Mouse (Mus musculus): ENCODE data around the gene Rnf34. TPM values are rescaled to one million over a fixed set of nuclear protein-coding genes. Genes with fewer than 3 reads are reported as not detected.

Rnf34 gene
- polyA plus RNA-seq, 1 experiment from 2014 or later, result 57.5 TPM

GRCm38 (mm10) chr5:122850319-122851002, 613 bp downstream of the Rnf34 start:
- H3K9me3 ChIP-seq (ENCODE audit: control insufficient read depth, low read length), result no peaks in the 10 kb centered on the region
- peak overlapping the region; percentile 96 for H3K4me2 ChIP-seq (ENCODE audit: low read depth, severe bottlenecking)
- WGBS, result under 1% methylated on average over 38 of the region's 38 CpGs
- peaks cover 9% of the 10 kb centered on the region for H3K4me1 ChIP-seq (ENCODE audit: control insufficient read depth, insufficient read depth, low read length)
- H3K4me3 ChIP-seq (ENCODE audit: low read depth, low read length), result peak overlapping the region; percentile 97
- no peaks in the 10 kb centered on the region for H3K36me3 ChIP-seq (ENCODE audit: control insufficient read depth, insufficient read depth, low read length)
- peak overlapping the region; percentile 95 for H3K9ac ChIP-seq (ENCODE audit: low read length)
- ATAC-seq (ENCODE audit: insufficient number of reproducible peaks, low FRiP score, low TSS enrichment, low read depth), result peak; percentile 82
- H3K27me3 ChIP-seq (ENCODE audit: control insufficient read depth, insufficient read depth, low read length), result no peaks in the 10 kb centered on the region
- H3K27ac ChIP-seq (replicated peaks; ENCODE audit: low read depth, low read length), result peak overlapping the region; percentile 79; the same call in 1 of the 2 replicates
- DNase-seq (ENCODE audit: low spot score), result no peak

GRCm38 (mm10) chr5:122852611-122853010, 2.8 kb downstream of the Rnf34 start:
- H3K27me3 ChIP-seq (ENCODE audit: control insufficient read depth, insufficient read depth, low read length), result no peaks in the 10 kb centered on the region
- ATAC-seq (ENCODE audit: insufficient number of reproducible peaks, low FRiP score, low TSS enrichment, low read depth) (no peak), DNase-seq (ENCODE audit: low spot score) (no peak)
- no peak overlapping the region for H3K9ac ChIP-seq (ENCODE audit: low read length)
- H3K4me2 ChIP-seq (ENCODE audit: low read depth, severe bottlenecking), result no peak overlapping the region
- no peak overlapping the region for H3K27ac ChIP-seq (replicated peaks; ENCODE audit: low read depth, low read length)
- peaks cover 9% of the 10 kb centered on the region for H3K4me1 ChIP-seq (ENCODE audit: control insufficient read depth, insufficient read depth, low read length)
- H3K4me3 ChIP-seq (ENCODE audit: low read depth, low read length), result no peak overlapping the region
- H3K36me3 ChIP-seq (ENCODE audit: control insufficient read depth, insufficient read depth, low read length), result no peaks in the 10 kb centered on the region
- H3K9me3 ChIP-seq (ENCODE audit: control insufficient read depth, low read length), result no peaks in the 10 kb centered on the region
- WGBS, result 75% methylated on average over 2 of the region's 2 CpGs

GRCm38 (mm10) chr5:122855858-122856257, 6.0 kb downstream of the Rnf34 start:
- Histone ChIP-seq H3K27me3 (ENCODE audit: control insufficient read depth, insufficient read depth, low read length) (no peaks in the 10 kb centered on the region), H3K4me2 (ENCODE audit: low read depth, severe bottlenecking) (no peak overlapping the region), H3K36me3 (ENCODE audit: control insufficient read depth, insufficient read depth, low read length) (no peaks in the 10 kb centered on the region), H3K27ac (replicated peaks; ENCODE audit: low read depth, low read length) (no peak overlapping the region), H3K4me1 (ENCODE audit: control insufficient read depth, insufficient read depth, low read length) (peaks cover 5% of the 10 kb centered on the region), H3K9me3 (ENCODE audit: control insufficient read depth, low read length) (no peaks in the 10 kb centered on the region), H3K4me3 (ENCODE audit: low read depth, low read length) (no peak overlapping the region), H3K9ac (ENCODE audit: low read length) (no peak overlapping the region)
- no peak for ATAC-seq (ENCODE audit: insufficient number of reproducible peaks, low FRiP score, low TSS enrichment, low read depth)
- no peak for DNase-seq (ENCODE audit: low spot score)
- WGBS, result 80% methylated on average over 3 of the region's 3 CpGs

GRCm38 (mm10) chr5:122863053-122863452, 13.2 kb downstream of the Rnf34 start:
- ATAC-seq (ENCODE audit: insufficient number of reproducible peaks, low FRiP score, low TSS enrichment, low read depth) (no peak), DNase-seq (ENCODE audit: low spot score) (no peak)
- no peak overlapping the region for H3K9ac ChIP-seq (ENCODE audit: low read length)
- no peak overlapping the region for H3K27ac ChIP-seq (replicated peaks; ENCODE audit: low read depth, low read length)
- WGBS, result 93% methylated on average over 2 of the region's 2 CpGs
- H3K4me1 ChIP-seq (ENCODE audit: control insufficient read depth, insufficient read depth, low read length), result no peaks in the 10 kb centered on the region
- H3K4me3 ChIP-seq (ENCODE audit: low read depth, low read length), result no peak overlapping the region
- no peaks in the 10 kb centered on the region for H3K27me3 ChIP-seq (ENCODE audit: control insufficient read depth, insufficient read depth, low read length)
- no peaks in the 10 kb centered on the region for H3K9me3 ChIP-seq (ENCODE audit: control insufficient read depth, low read length)
- H3K4me2 ChIP-seq (ENCODE audit: low read depth, severe bottlenecking), result no peak overlapping the region
- peaks cover 19% of the 10 kb centered on the region for H3K36me3 ChIP-seq (ENCODE audit: control insufficient read depth, insufficient read depth, low read length)

GRCm38 (mm10) chr5:122872626-122873025, 22.8 kb downstream of the Rnf34 start:
- WGBS, result 91% methylated on average over 3 of the region's 3 CpGs
- no peak for ATAC-seq (ENCODE audit: insufficient number of reproducible peaks, low FRiP score, low TSS enrichment, low read depth)
- H3K9me3 ChIP-seq (ENCODE audit: control insufficient read depth, low read length), result no peaks in the 10 kb centered on the region
- DNase-seq (ENCODE audit: low spot score), result no peak
- no peaks in the 10 kb centered on the region for H3K4me1 ChIP-seq (ENCODE audit: control insufficient read depth, insufficient read depth, low read length)
- no peak overlapping the region for H3K4me2 ChIP-seq (ENCODE audit: low read depth, severe bottlenecking)
- peaks cover 20% of the 10 kb centered on the region for H3K36me3 ChIP-seq (ENCODE audit: control insufficient read depth, insufficient read depth, low read length)
- no peaks in the 10 kb centered on the region for H3K27me3 ChIP-seq (ENCODE audit: control insufficient read depth, insufficient read depth, low read length)
- no peak overlapping the region for H3K27ac ChIP-seq (replicated peaks; ENCODE audit: low read depth, low read length)
- no peak overlapping the region for H3K9ac ChIP-seq (ENCODE audit: low read length)
- H3K4me3 ChIP-seq (ENCODE audit: low read depth, low read length), result no peak overlapping the region

- H3K36me3 ChIP-seq (ENCODE audit: control insufficient read depth, insufficient read depth, low read length), result peaks cover 13% of the 10 kb centered on the region
- 71% methylated on average over 2 of the region's 2 CpGs for WGBS
- ATAC-seq (ENCODE audit: insufficient number of reproducible peaks, low FRiP score, low TSS enrichment, low read depth), result no peak
Measured at GRCm38 (mm10) chr5:122873573-122873972, 23.7 kb downstream of the Rnf34 start.

GRCm38 (mm10) chr5:122874359-122874758, 24.5 kb downstream of the Rnf34 start:
- no peak overlapping the region for H3K4me3 ChIP-seq (ENCODE audit: low read depth, low read length)
- H3K4me1 ChIP-seq (ENCODE audit: control insufficient read depth, insufficient read depth, low read length), result no peaks in the 10 kb centered on the region
- ATAC-seq (ENCODE audit: insufficient number of reproducible peaks, low FRiP score, low TSS enrichment, low read depth) (no peak), DNase-seq (ENCODE audit: low spot score) (no peak)
- no peak overlapping the region for H3K9ac ChIP-seq (ENCODE audit: low read length)
- H3K9me3 ChIP-seq (ENCODE audit: control insufficient read depth, low read length), result no peaks in the 10 kb centered on the region
- H3K27ac ChIP-seq (replicated peaks; ENCODE audit: low read depth, low read length), result no peak overlapping the region
- H3K27me3 ChIP-seq (ENCODE audit: control insufficient read depth, insufficient read depth, low read length), result no peaks in the 10 kb centered on the region
- H3K4me2 ChIP-seq (ENCODE audit: low read depth, severe bottlenecking), result no peak overlapping the region
- 90% methylated on average over 3 of the region's 3 CpGs for WGBS
- H3K36me3 ChIP-seq (ENCODE audit: control insufficient read depth, insufficient read depth, low read length), result peaks cover 17% of the 10 kb centered on the region

More at GRCm38 (mm10) chr5:122873573-122873972, 23.7 kb downstream of the Rnf34 start:
- Histone ChIP-seq H3K4me3 (ENCODE audit: low read depth, low read length) (no peak overlapping the region), H3K9ac (ENCODE audit: low read length) (no peak overlapping the region), H3K27ac (replicated peaks; ENCODE audit: low read depth, low read length) (no peak overlapping the region), H3K4me1 (ENCODE audit: control insufficient read depth, insufficient read depth, low read length) (no peaks in the 10 kb centered on the region), H3K27me3 (ENCODE audit: control insufficient read depth, insufficient read depth, low read length) (no peaks in the 10 kb centered on the region), H3K4me2 (ENCODE audit: low read depth, severe bottlenecking) (no peak overlapping the region), H3K9me3 (ENCODE audit: control insufficient read depth, low read length) (no peaks in the 10 kb centered on the region)
- no peak for DNase-seq (ENCODE audit: low spot score)

GRCm38 (mm10) chr5:122876671-122877070, 26.8 kb downstream of the Rnf34 start:
- ATAC-seq (ENCODE audit: insufficient number of reproducible peaks, low FRiP score, low TSS enrichment, low read depth), result no peak
- H3K36me3 ChIP-seq (ENCODE audit: control insufficient read depth, insufficient read depth, low read length), result peaks cover 22% of the 10 kb centered on the region; the same call in 1 of the 2 replicates
- 84% methylated on average over 3 of the region's 3 CpGs for WGBS
- no peak overlapping the region for H3K4me2 ChIP-seq (ENCODE audit: low read depth, severe bottlenecking)
- no peak overlapping the region for H3K27ac ChIP-seq (replicated peaks; ENCODE audit: low read depth, low read length)
- no peaks in the 10 kb centered on the region for H3K9me3 ChIP-seq (ENCODE audit: control insufficient read depth, low read length)
- no peaks in the 10 kb centered on the region for H3K4me1 ChIP-seq (ENCODE audit: control insufficient read depth, insufficient read depth, low read length)
- no peaks in the 10 kb centered on the region for H3K27me3 ChIP-seq (ENCODE audit: control insufficient read depth, insufficient read depth, low read length)
- H3K4me3 ChIP-seq (ENCODE audit: low read depth, low read length), result no peak overlapping the region
- no peak for DNase-seq (ENCODE audit: low spot score)
- no peak overlapping the region for H3K9ac ChIP-seq (ENCODE audit: low read length)

Measured in limb, embryonic 11.5 days (tissue).